Mouse (Mus musculus) layer of hippocampus, adult 2 months (tissue): ENCODE measurements at regions not wholly inside any gene's neighbourhood (a gene's known extent, or its start where the extent isn't known, plus 50 kb on each side); places are given as distances from the start of the nearest gene placed in this dataset.
A peak's percentile ranks its signal among the peaks of the same experiment; 100 is the strongest.

Source experiments
- DNase-seq, 2 experiments: peaks; one replicate each; pipeline ENCODE4 v3.0.0; 2022; ENCODE audit warnings: low spot score in 2 of 2
- H3K27ac ChIP-seq: fragments of 200-600 bp; 2 replicates; pipeline ENCODE4 v1.8.1; 2022
- H3K4me3 ChIP-seq: fragments of 200-600 bp; 2 replicates; pipeline ENCODE4 v1.8.1; 2022; ENCODE audit warnings: mild to moderate bottlenecking
- CTCF ChIP-seq: fragments of 200-600 bp; conservative IDR thresholded peaks from 2 replicates; pipeline ENCODE4 v1.8.1; 2022; ENCODE audit warnings: antibody characterized with exemption, mild to moderate bottlenecking, moderate library complexity

- DNase-seq: no peak
- TF ChIP-seq CTCF: no peak
- Histone ChIP-seq H3K4me3 (no peak overlapping the region), H3K27ac (no peak overlapping the region)
Observed at GRCm38 (mm10) chr5:97203646-97204045, 92.2 kb upstream of the Paqr3 start.

- H3K4me3 ChIP-seq: no peak overlapping the region
- no peak overlapping the region for H3K27ac ChIP-seq
- DNase-seq: no peak
- TF ChIP-seq CTCF: no peak
Observed at GRCm38 (mm10) chr5:97202557-97202956, 91.2 kb upstream of the Paqr3 start.

- Histone ChIP-seq H3K4me3 (no peak overlapping the region), H3K27ac (no peak overlapping the region)
- TF ChIP-seq CTCF: no peak
- DNase-seq: no peak
Observed at GRCm38 (mm10) chr5:97200655-97201054, 89.3 kb upstream of the Paqr3 start.

- DNase-seq: peak; percentile 7 to 23
- TF ChIP-seq CTCF: no peak
- no peak overlapping the region for H3K27ac ChIP-seq
- H3K4me3 ChIP-seq: no peak overlapping the region
Observed at GRCm38 (mm10) chr5:97195281-97195660, 83.9 kb upstream of the Paqr3 start.

GRCm38 (mm10) chr5:97194656-97195280, 83.4 kb upstream of the Paqr3 start:
- no peak for DNase-seq
- H3K4me3 ChIP-seq: no peak overlapping the region
- H3K27ac ChIP-seq: no peak overlapping the region
- no peak for TF ChIP-seq CTCF

- DNase-seq: no peak
- no peak overlapping the region for H3K27ac ChIP-seq
- H3K4me3 ChIP-seq: no peak overlapping the region
- TF ChIP-seq CTCF: no peak
Observed at GRCm38 (mm10) chr5:97192656-97193055, 81.3 kb upstream of the Paqr3 start.

GRCm38 (mm10) chr5:97190695-97191094, 79.3 kb upstream of the Paqr3 start:
- no peak for DNase-seq
- Histone ChIP-seq H3K4me3 (no peak overlapping the region), H3K27ac (no peak overlapping the region)
- TF ChIP-seq CTCF: no peak

GRCm38 (mm10) chr5:97184512-97184911, 73.1 kb upstream of the Paqr3 start:
- DNase-seq: no peak
- H3K27ac ChIP-seq: no peak overlapping the region
- TF ChIP-seq CTCF: no peak
- H3K4me3 ChIP-seq: no peak overlapping the region

GRCm38 (mm10) chr5:97181249-97181648, 69.9 kb upstream of the Paqr3 start:
- TF ChIP-seq CTCF: no peak

GRCm38 (mm10) chr5:97174446-97174845, 63.0 kb upstream of the Paqr3 start:
- no peak for TF ChIP-seq CTCF

More at GRCm38 (mm10) chr5:97181249-97181648, 69.9 kb upstream of the Paqr3 start:
- DNase-seq: no peak
- Histone ChIP-seq H3K4me3 (no peak overlapping the region), H3K27ac (no peak overlapping the region)

GRCm38 (mm10) chr5:97167401-97168249, 56.2 kb upstream of the Paqr3 start:
- no peak overlapping the region for H3K27ac ChIP-seq
- TF ChIP-seq CTCF: no peak
- DNase-seq: no peak
- no peak overlapping the region for H3K4me3 ChIP-seq

More at GRCm38 (mm10) chr5:97174446-97174845, 63.0 kb upstream of the Paqr3 start:
- DNase-seq: no peak
- Histone ChIP-seq H3K4me3 (no peak overlapping the region), H3K27ac (peak overlapping the region; percentile 36; the same call in 1 of the 2 replicates)

GRCm38 (mm10) chr5:97166128-97166883, 54.9 kb upstream of the Paqr3 start:
- no peak for TF ChIP-seq CTCF
- H3K4me3 ChIP-seq: no peak overlapping the region
- DNase-seq: no peak
- no peak overlapping the region for H3K27ac ChIP-seq
